Mouse (Mus musculus): ENCODE measurements around the gene Sub1. TPM values are rescaled to one million over a fixed set of nuclear protein-coding genes. Genes with fewer than 3 reads are reported as not detected.
A peak's percentile ranks its signal among the peaks of the same experiment; 100 is the strongest.

Sub1 gene
- total RNA-seq (2021) (10 to 100 TPM; 76.8 to 90.7 TPM), polyA plus RNA-seq (2012; rRNA removed) (7.5 and 12.7 TPM in 2 replicates)
- long read RNA-seq, transcript Sub1-201 (5 exons, 3,372 nt) = major isoform, 82 of 90 reads
- long read RNA-seq, partial matches to known transcripts = 6 of 90 reads
- long read RNA-seq, other reads (novel, unspliced or antisense) = 2 of 90 reads

GRCm38 (mm10) chr15:11996883-11997282 is at the start of gene Sub1:
Sub1 (minus strand) TSS chr15:11996983.
- peak within 1 kb of the TSS; percentile 94; the same call in 1 of the 2 replicates for H3K9ac ChIP-seq (ENCODE audit: low read depth, low read length)
- WGBS = 90% methylated on average over 7 of the region's 7 CpGs

DNA sequence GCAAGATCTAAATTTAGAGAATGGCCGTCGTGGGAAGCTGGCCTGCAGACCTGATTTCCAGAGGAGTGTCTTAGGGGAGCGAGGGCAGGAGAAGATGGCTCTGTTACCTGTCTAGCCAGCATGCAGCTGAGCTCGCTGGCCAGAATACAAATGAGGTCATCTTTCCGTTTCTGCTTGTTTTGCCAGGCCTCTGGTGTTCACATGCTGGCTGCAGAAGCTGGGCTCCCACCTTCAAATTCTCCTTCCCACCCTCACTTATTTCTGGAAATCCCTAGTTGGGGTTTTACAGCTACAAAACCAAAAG is 43.6 kb upstream of the Sub1 start:
- TF ChIP-seq POLR2A (IDR thresholded peaks at IDR 0.05; ENCODE audit: insufficient read depth, low read depth, low read length) (no peak), CTCF (IDR thresholded peaks at IDR 0.05) (no peak), EP300 (IDR thresholded peaks at IDR 0.05; ENCODE audit: insufficient read depth, low read depth, low read length) (no peak)
- WGBS = 11% methylated on average over 5 of the region's 5 CpGs
- Histone ChIP-seq H3K27ac (no peak overlapping the region), H3K9ac (ENCODE audit: low read depth, low read length) (no peak overlapping the region), H3K27me3 (ENCODE audit: control insufficient read depth, insufficient read depth, low read length) (no peaks in the 10 kb centered on the region), H3K79me2 (replicated peaks; ENCODE audit: control insufficient read depth, insufficient read depth, low read length) (no peaks in the 10 kb centered on the region), H3K4me1 (ENCODE audit: control insufficient read depth, insufficient read depth, low read length) (peaks cover 1% of the 10 kb centered on the region; the same call in 1 of the 2 replicates), H3K36me3 (ENCODE audit: control insufficient read depth, insufficient read depth, low read length) (no peaks in the 10 kb centered on the region), H3K4me3 (no peak overlapping the region)
- intact Hi-C loops (cut with DNase I) = no loop called here
- DNase-seq = peak in 1 of 2 experiments; percentile 16

More at GRCm38 (mm10) chr15:11996883-11997282, at the start of gene Sub1:
- Histone ChIP-seq H3K4me1 (ENCODE audit: control insufficient read depth, insufficient read depth, low read length) (peaks cover 2% of the 10 kb centered on the region), H3K27ac (peak within 1 kb of the TSS; percentile 91), H3K4me3 (peak within 1 kb of the TSS; percentile 80), H3K79me2 (replicated peaks; ENCODE audit: control insufficient read depth, insufficient read depth, low read length) (peaks cover 7% of the 10 kb centered on the region), H3K27me3 (ENCODE audit: control insufficient read depth, insufficient read depth, low read length) (no peaks in the 10 kb centered on the region), H3K36me3 (ENCODE audit: control insufficient read depth, insufficient read depth, low read length) (peaks cover 13% of the 10 kb centered on the region)
- intact Hi-C loops (cut with DNase I) = loop anchor here (5.0 kb wide), 1 partner anchor 70 kb away; no protein-coding TSS in a partner anchor
- TF ChIP-seq CTCF (IDR thresholded peaks at IDR 0.05) (no peak), POLR2A (IDR thresholded peaks at IDR 0.05; ENCODE audit: insufficient read depth, low read depth, low read length) (no peak), EP300 (IDR thresholded peaks at IDR 0.05; ENCODE audit: insufficient read depth, low read depth, low read length) (no peak)
- no peak for DNase-seq

GRCm38 (mm10) chr15:12039671-12040406 is 43.1 kb upstream of the Sub1 start:
- WGBS = 63% methylated on average over 15 of the region's 15 CpGs
- Histone ChIP-seq H3K79me2 (replicated peaks; ENCODE audit: control insufficient read depth, insufficient read depth, low read length) (no peaks in the 10 kb centered on the region), H3K27ac (no peak overlapping the region), H3K4me1 (ENCODE audit: control insufficient read depth, insufficient read depth, low read length) (peaks cover 1% of the 10 kb centered on the region; the same call in 1 of the 2 replicates), H3K27me3 (ENCODE audit: control insufficient read depth, insufficient read depth, low read length) (no peaks in the 10 kb centered on the region), H3K36me3 (ENCODE audit: control insufficient read depth, insufficient read depth, low read length) (no peaks in the 10 kb centered on the region), H3K4me3 (no peak overlapping the region), H3K9ac (ENCODE audit: low read depth, low read length) (no peak overlapping the region)
- TF ChIP-seq POLR2A (IDR thresholded peaks at IDR 0.05; ENCODE audit: insufficient read depth, low read depth, low read length) (no peak), CTCF (IDR thresholded peaks at IDR 0.05) (no peak), EP300 (IDR thresholded peaks at IDR 0.05; ENCODE audit: insufficient read depth, low read depth, low read length) (no peak)
- intact Hi-C loops (cut with DNase I) = loop anchor here (5.0 kb wide), 1 partner anchor 48 kb away; no protein-coding TSS in a partner anchor
- DNase-seq = no peak

- peaks cover 1% of the 10 kb centered on the region; the same call in 1 of the 2 replicates for H3K4me1 ChIP-seq (ENCODE audit: control insufficient read depth, insufficient read depth, low read length)
- H3K4me3 ChIP-seq = no peak overlapping the region
- TF ChIP-seq POLR2A (IDR thresholded peaks at IDR 0.05; ENCODE audit: insufficient read depth, low read depth, low read length) (no peak), CTCF (IDR thresholded peaks at IDR 0.05) (no peak), EP300 (IDR thresholded peaks at IDR 0.05; ENCODE audit: insufficient read depth, low read depth, low read length) (no peak)
- intact Hi-C loops (cut with DNase I) = loop anchor here (5.0 kb wide), 1 partner anchor 47 kb away; no protein-coding TSS in a partner anchor
- 94% methylated on average over 10 of the region's 10 CpGs for WGBS
- H3K27ac ChIP-seq = no peak overlapping the region
- H3K79me2 ChIP-seq (replicated peaks; ENCODE audit: control insufficient read depth, insufficient read depth, low read length) = no peaks in the 10 kb centered on the region
- DNase-seq = no peak
- H3K27me3 ChIP-seq (ENCODE audit: control insufficient read depth, insufficient read depth, low read length) = no peaks in the 10 kb centered on the region
- no peak overlapping the region for H3K9ac ChIP-seq (ENCODE audit: low read depth, low read length)
- H3K36me3 ChIP-seq (ENCODE audit: control insufficient read depth, insufficient read depth, low read length) = no peaks in the 10 kb centered on the region
Observed at GRCm38 (mm10) chr15:12039256-12039655, 42.5 kb upstream of the Sub1 start.

DNA sequence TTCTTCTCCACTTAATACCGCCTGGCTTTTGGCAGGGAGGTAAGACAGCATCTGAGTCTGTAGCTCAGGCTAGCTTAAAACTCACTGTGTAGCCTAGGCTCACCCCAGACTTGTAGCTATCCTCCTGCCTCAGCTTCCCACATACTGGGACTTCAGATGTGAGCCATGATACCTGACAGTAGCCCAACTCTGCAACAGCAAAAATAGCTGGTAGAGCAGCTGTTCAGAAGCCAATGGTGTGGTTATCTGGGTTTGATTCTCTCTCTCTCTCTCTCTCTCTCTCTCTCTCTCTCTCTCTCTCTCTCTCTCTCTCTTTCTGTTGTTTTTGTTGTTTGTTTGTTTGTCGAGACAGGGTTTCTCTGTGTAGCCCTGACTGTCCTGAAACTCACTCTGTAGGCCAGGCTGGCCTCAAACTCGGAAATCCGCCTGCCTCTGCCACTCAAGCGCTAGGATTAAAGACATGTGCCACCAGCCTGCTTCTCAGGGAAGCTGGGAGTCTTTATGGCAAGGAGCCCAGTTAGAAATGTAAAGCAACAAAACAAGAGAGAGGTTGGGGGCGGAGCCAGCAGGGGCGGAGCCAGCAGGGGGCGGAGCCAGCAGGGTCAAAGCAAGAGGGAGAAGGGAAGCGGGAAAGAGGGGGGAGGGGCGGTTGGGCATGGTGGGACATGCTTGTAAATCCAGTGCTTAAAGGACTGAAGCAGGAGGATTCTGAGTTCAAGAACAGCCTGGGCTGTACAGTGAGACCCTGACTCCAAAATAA is 41.3 kb upstream of the Sub1 start:
- Histone ChIP-seq H3K27ac (no peak overlapping the region), H3K79me2 (replicated peaks; ENCODE audit: control insufficient read depth, insufficient read depth, low read length) (no peaks in the 10 kb centered on the region), H3K27me3 (ENCODE audit: control insufficient read depth, insufficient read depth, low read length) (no peaks in the 10 kb centered on the region), H3K9ac (ENCODE audit: low read depth, low read length) (no peak overlapping the region), H3K36me3 (ENCODE audit: control insufficient read depth, insufficient read depth, low read length) (no peaks in the 10 kb centered on the region), H3K4me1 (ENCODE audit: control insufficient read depth, insufficient read depth, low read length) (peaks cover 1% of the 10 kb centered on the region; the same call in 1 of the 2 replicates), H3K4me3 (no peak overlapping the region)
- DNase-seq = no peak
- TF ChIP-seq POLR2A (IDR thresholded peaks at IDR 0.05; ENCODE audit: insufficient read depth, low read depth, low read length) = no peak
- no peak for TF ChIP-seq CTCF (IDR thresholded peaks at IDR 0.05)
- no peak for TF ChIP-seq EP300 (IDR thresholded peaks at IDR 0.05; ENCODE audit: insufficient read depth, low read depth, low read length)
- intact Hi-C loops (cut with DNase I) = loop anchor here (5.0 kb wide), 1 partner anchor 46 kb away; no protein-coding TSS in a partner anchor
- WGBS = 80% methylated on average over 10 of the region's 10 CpGs
